Mouse (Mus musculus) cortical plate, adult 2 months (tissue): ENCODE measurements at regions not wholly inside any gene's neighbourhood (a gene's known extent, or its start where the extent isn't known, plus 50 kb on each side); places are given as distances from the start of the nearest gene placed in this dataset.

ENCODE experiments used
- H3K27ac ChIP-seq: fragments of 200-500 bp; 2 replicates; pipeline ENCODE4 v1.5.1; 2012; ENCODE audit warnings: low read length, control low read depth, inconsistent platforms; ENCODE audit not compliant: insufficient read depth
- H3K4me1 ChIP-seq: fragments of 200-500 bp; 2 replicates; pipeline ENCODE4 v1.6.1; 2011; ENCODE audit warnings: low read length; ENCODE audit not compliant: control insufficient read depth, insufficient read depth
- H3K4me3 ChIP-seq: fragments of 200-500 bp; 2 replicates; pipeline ENCODE4 v1.5.1; 2011; ENCODE audit warnings: mild to moderate bottlenecking, low read length, control low read depth; ENCODE audit not compliant: insufficient read depth
- CTCF ChIP-seq: fragments of 200-500 bp; IDR thresholded peaks from 2 replicates; pipeline ENCODE4 v1.5.1; 2011; ENCODE audit warnings: mild to moderate bottlenecking, control low read depth, low read length; ENCODE audit not compliant: insufficient read depth; ENCODE audit errors: extremely low read depth
- POLR2A ChIP-seq: fragments of 200-500 bp; IDR thresholded peaks from 2 replicates; pipeline ENCODE4 v1.6.1; 2011; ENCODE audit warnings: mild to moderate bottlenecking, low read length, control low read depth; ENCODE audit not compliant: insufficient read depth; ENCODE audit errors: extremely low read depth

GRCm38 (mm10) chr9:49906306-49906705, 107.6 kb upstream of the Ncam1 start:
- no peak overlapping the region for H3K4me3 ChIP-seq
- TF ChIP-seq POLR2A = no peak
- TF ChIP-seq CTCF = no peak
- no peaks in the 10 kb centered on the region for H3K4me1 ChIP-seq
- no peak overlapping the region for H3K27ac ChIP-seq

- Histone ChIP-seq H3K4me3 (no peak overlapping the region), H3K27ac (no peak overlapping the region), H3K4me1 (no peaks in the 10 kb centered on the region)
- TF ChIP-seq CTCF = no peak
- TF ChIP-seq POLR2A = no peak
Observed at GRCm38 (mm10) chr9:49905703-49906102, 107.0 kb upstream of the Ncam1 start.

- H3K27ac ChIP-seq = no peak overlapping the region
- H3K4me3 ChIP-seq = no peak overlapping the region
- H3K4me1 ChIP-seq = no peaks in the 10 kb centered on the region
- TF ChIP-seq POLR2A (no peak), CTCF (no peak)
Observed at GRCm38 (mm10) chr9:49898947-49899346, 100.2 kb upstream of the Ncam1 start.

- H3K27ac ChIP-seq = no peak overlapping the region
- TF ChIP-seq CTCF (no peak), POLR2A (no peak)
- peaks cover 1% of the 10 kb centered on the region; the same call in 1 of the 2 replicates for H3K4me1 ChIP-seq
- H3K4me3 ChIP-seq = no peak overlapping the region
Observed at GRCm38 (mm10) chr9:49884516-49885343, 86.0 kb upstream of the Ncam1 start.

GRCm38 (mm10) chr9:49879361-49880128, 80.8 kb upstream of the Ncam1 start:
- H3K4me1 ChIP-seq = no peaks in the 10 kb centered on the region
- H3K27ac ChIP-seq = no peak overlapping the region
- H3K4me3 ChIP-seq = no peak overlapping the region
- TF ChIP-seq POLR2A (no peak), CTCF (no peak)

GRCm38 (mm10) chr9:49874881-49875280, 76.2 kb upstream of the Ncam1 start:
- 0 out of 2 replicates have a peak, but pooled peaks cover 1% of the 10 kb centered on the region for H3K4me1 ChIP-seq
- TF ChIP-seq CTCF (no peak), POLR2A (no peak)
- no peak overlapping the region for H3K27ac ChIP-seq
- H3K4me3 ChIP-seq = no peak overlapping the region

- Histone ChIP-seq H3K27ac (0 out of 2 replicates have a peak overlapping the region, but pooled peaks have one; percentile 44), H3K4me3 (no peak overlapping the region), H3K4me1 (0 out of 2 replicates have a peak, but pooled peaks cover 1% of the 10 kb centered on the region)
- TF ChIP-seq CTCF = no peak
- peak; percentile 78 for TF ChIP-seq POLR2A
Observed at GRCm38 (mm10) chr9:49873550-49873949, 74.8 kb upstream of the Ncam1 start.

- TF ChIP-seq CTCF (no peak), POLR2A (no peak)
- Histone ChIP-seq H3K4me1 (no peaks in the 10 kb centered on the region), H3K4me3 (no peak overlapping the region), H3K27ac (no peak overlapping the region)
Observed at GRCm38 (mm10) chr9:49851522-49851921, 52.8 kb upstream of the Ncam1 start.

- H3K4me1 ChIP-seq = no peaks in the 10 kb centered on the region
- H3K27ac ChIP-seq = no peak overlapping the region
- no peak overlapping the region for H3K4me3 ChIP-seq
- no peak for TF ChIP-seq POLR2A
- TF ChIP-seq CTCF = no peak
Observed at GRCm38 (mm10) chr9:49849442-49849841, 50.7 kb upstream of the Ncam1 start.

GRCm38 (mm10) chr9:49848943-49849342, 50.2 kb upstream of the Ncam1 start:
- TF ChIP-seq CTCF = no peak
- TF ChIP-seq POLR2A = no peak
- Histone ChIP-seq H3K4me3 (no peak overlapping the region), H3K4me1 (no peaks in the 10 kb centered on the region), H3K27ac (no peak overlapping the region)
